Mouse (Mus musculus) lung, postnatal 0 days (tissue): ENCODE data around the gene Bcl11b.

ENCODE experiments used
- CTCF ChIP-seq: IDR thresholded peaks from 2 replicates; pipeline ENCODE4 v1.5.1; 2016; ENCODE audit warnings: antibody characterized with exemption, mild to moderate bottlenecking
- EP300 ChIP-seq: IDR thresholded peaks from 2 replicates; pipeline ENCODE4 v1.6.1; 2016; ENCODE audit warnings: antibody characterized with exemption, mild to moderate bottlenecking, control low read depth

DNA sequence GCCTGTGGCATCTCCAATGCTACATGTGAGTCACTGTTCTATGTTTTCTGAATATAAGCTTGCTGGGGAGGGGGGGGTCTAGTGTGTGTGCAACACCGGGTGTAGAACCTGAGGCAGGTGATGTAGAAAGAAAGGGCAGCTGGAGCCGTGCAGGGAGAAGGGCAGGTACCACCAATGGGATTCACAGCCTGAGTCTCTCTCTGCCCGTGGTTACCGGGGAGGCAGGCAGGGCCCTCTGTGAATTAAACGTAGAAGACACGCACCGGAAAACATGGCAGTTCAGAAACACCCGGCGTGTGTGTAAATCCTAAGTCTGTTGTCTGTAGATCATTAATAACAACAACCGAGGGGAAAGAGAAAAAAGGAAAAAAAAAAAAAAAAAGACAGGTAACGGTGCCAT is 12.2 kb downstream of the Bcl11b start:
- TF ChIP-seq CTCF (no peak), EP300 (no peak)
